Mouse (Mus musculus): ENCODE measurements around the gene Barhl1. TPM values are rescaled to one million over a fixed set of nuclear protein-coding genes. Genes with fewer than 3 reads are reported as not detected.

Gene Barhl1
- polyA plus RNA-seq, 1 experiment from 2014 or later, result 0.06 TPM

DNA sequence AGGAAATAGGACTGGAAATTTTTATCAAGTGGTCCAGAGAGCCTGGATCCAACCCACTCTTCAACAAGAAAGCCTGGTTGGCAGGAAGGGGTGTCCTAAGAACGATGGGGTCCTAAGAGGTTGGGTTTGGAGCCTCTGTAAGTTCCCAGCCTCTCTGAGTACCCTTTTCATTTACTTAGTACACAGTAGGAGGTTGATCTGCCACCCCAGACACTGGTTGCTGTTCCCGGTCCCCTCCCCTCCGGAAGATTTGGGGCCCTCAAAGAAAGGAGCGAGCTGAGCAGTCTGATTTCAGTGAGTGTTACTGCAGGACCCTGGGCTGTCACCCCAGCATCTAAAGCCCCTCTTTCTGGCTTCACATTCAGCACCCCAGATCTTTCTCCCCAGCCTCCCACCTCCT is 2.5 kb upstream of the Barhl1 start:
- H3K27ac ChIP-seq, result no peak overlapping the region
- peaks cover 78% of the 10 kb centered on the region for H3K27me3 ChIP-seq (replicated peaks)
- H3K4me2 ChIP-seq (replicated peaks), result no peak overlapping the region
- no peak for ATAC-seq
- H3K36me3 ChIP-seq, result no peaks in the 10 kb centered on the region
- 2% methylated on average over 4 of the region's 4 CpGs for WGBS
- no peak overlapping the region for H3K4me3 ChIP-seq (replicated peaks)
- H3K4me1 ChIP-seq (replicated peaks), result peaks cover 8% of the 10 kb centered on the region
- H3K9me3 ChIP-seq, result no peaks in the 10 kb centered on the region
- H3K9ac ChIP-seq, result no peak overlapping the region

DNA sequence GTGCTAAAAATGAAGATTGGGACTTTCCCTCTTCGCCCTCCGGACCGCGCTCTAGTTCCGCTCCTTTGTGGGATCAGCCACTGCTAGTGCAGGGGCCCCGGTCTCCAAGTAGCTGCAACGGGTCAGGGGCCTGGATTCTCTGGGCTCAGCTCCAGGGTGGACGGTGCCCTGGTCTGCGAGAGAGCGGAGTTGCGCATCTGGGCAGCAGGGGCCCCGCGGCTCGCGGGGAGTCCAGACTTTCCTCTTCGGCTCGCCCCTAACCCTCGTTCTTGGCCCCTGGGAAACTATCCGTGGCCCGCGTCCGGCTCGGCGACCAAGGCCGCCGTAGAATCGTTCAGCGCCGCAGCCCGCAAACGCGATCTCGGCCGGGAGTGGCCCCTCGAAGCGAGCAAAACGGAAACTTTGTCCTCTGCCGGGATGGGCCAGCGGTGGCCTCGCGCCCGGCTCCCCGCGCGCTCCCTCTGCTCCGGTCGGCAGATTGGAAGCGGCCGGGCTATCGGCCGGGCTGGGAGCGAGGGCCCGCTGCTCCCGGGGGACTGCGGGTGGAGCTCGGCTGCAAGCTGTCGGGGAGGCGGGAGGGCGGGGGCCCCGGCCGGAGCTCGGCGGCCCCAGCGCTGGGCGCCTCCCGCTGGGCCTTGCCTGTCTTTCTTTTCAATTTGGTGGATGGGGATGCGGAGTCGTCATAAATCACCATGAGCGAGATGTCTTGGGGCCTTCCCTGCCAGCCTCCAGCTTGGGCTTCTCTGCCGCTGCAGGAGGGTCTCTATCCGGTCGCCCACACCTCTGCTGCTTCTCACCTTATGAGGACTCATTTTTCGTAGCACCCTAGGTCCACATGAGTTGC is 1.3 kb upstream of the Barhl1 start:
- no peak overlapping the region for H3K27ac ChIP-seq
- H3K9ac ChIP-seq, result no peak overlapping the region
- no peak for ATAC-seq
- H3K27me3 ChIP-seq (replicated peaks), result peaks cover 85% of the 10 kb centered on the region
- under 1% methylated on average over 70 of the region's 73 CpGs for WGBS
- H3K4me3 ChIP-seq (replicated peaks), result peak overlapping the region; percentile 15
- H3K4me1 ChIP-seq (replicated peaks), result peaks cover 8% of the 10 kb centered on the region
- H3K4me2 ChIP-seq (replicated peaks), result peak overlapping the region; percentile 47
- no peaks in the 10 kb centered on the region for H3K9me3 ChIP-seq
- H3K36me3 ChIP-seq, result no peaks in the 10 kb centered on the region

DNA sequence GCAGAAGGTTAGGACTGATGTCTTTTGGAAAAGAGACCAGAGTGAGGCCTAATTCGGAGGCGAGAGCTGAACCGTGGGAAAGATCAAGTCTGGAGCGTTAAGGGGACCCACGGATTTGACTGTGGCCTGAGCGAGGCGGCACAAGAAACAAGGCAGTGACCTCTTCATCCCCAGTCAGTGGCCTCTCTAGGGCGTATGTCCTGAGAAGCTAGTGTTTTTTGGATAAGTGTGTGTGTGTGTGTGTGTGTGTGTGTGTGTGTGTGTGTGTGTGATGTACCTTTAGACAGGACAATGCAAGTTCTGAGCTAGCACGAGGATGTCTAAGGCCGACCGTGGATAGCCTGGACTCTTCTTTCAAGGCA is 669 bp upstream of the Barhl1 start:
- H3K9me3 ChIP-seq, result no peaks in the 10 kb centered on the region
- peaks cover 85% of the 10 kb centered on the region for H3K27me3 ChIP-seq (replicated peaks)
- no peaks in the 10 kb centered on the region for H3K36me3 ChIP-seq
- no peak for ATAC-seq
- 4% methylated on average over 11 of the region's 11 CpGs for WGBS
- no peak overlapping the region for H3K9ac ChIP-seq
- no peak overlapping the region for H3K4me3 ChIP-seq (replicated peaks)
- H3K4me2 ChIP-seq (replicated peaks), result no peak overlapping the region
- H3K4me1 ChIP-seq (replicated peaks), result peaks cover 8% of the 10 kb centered on the region
- H3K27ac ChIP-seq, result no peak overlapping the region

DNA sequence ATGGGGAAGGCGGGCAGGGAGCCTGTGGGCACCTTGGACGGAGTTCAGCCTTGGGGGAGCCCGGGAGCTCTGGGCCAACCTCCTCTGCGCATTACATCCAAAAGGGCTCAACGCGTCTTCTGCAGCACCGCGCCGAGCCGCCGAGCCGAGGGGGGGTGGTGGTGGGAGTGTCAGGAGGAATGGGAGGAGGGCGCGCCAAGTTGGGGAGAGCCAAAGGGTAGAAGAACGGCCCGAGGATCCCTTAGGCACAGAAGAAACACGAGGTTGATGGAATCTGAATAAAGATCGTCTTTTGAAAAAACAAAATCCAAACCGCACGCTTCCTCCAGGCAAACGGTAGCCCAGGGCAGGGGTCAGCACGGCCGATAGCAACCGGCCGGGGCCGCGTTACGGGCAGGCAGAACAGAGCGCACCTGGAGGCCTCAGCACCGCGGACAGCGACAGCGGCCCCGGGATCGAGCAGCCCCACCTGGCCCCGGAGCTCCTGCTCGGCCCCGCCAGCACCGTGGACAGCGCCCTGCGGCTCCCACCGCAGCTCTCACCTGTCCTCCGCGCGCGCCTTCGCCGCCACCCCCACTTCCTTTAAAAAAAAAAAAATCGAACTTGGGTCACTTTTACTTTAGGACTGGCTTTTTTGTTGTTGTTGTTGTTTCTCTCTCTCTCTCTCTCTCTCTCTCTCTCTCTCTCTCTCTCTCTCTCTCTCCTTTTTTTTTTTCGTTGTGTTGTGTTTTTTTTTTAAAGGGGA is 528 bp downstream of the Barhl1 start:
- H3K9me3 ChIP-seq, result no peaks in the 10 kb centered on the region
- peak; percentile 93 for ATAC-seq
- H3K4me3 ChIP-seq (replicated peaks), result no peak overlapping the region
- peaks cover 93% of the 10 kb centered on the region for H3K27me3 ChIP-seq (replicated peaks)
- WGBS, result 2% methylated on average over 50 of the region's 50 CpGs
- H3K36me3 ChIP-seq, result no peaks in the 10 kb centered on the region
- no peak overlapping the region for H3K9ac ChIP-seq
- peaks cover 8% of the 10 kb centered on the region for H3K4me1 ChIP-seq (replicated peaks)
- peak overlapping the region; percentile 24; the same call in 1 of the 2 replicates for H3K4me2 ChIP-seq (replicated peaks)
- no peak overlapping the region for H3K27ac ChIP-seq

DNA sequence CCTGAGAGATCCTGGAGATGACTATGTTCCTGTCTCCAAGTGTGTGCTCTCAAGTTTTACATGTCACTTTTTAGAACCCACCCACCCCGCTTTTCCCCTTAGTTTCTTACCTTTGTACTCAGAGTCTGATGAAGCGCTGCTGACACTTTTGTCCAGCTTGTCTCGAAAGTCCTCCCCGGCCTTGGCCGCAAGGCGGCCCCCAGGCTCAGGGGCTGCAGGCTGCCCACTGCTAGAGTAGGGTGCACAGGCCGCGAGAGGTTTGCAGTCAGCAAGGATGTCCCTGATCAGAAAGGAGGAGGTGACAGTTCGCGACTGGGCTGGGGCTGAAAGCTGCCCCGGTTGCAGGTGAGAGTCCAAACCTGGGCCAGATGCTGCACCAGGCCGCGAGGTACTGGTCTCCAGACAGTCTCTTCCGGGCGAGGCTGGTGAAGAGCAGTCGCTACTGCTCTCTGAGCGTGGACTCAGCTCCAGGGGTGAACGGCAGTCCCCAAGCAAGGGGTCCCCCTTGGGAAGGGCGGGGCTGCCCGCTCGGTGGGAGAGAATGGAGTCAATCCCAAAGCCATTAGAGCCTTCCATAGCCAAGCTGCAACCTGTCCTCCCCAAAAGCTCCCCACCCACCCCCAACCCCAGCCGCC is 1.2 kb downstream of the Barhl1 start:
- no peaks in the 10 kb centered on the region for H3K36me3 ChIP-seq

DNA sequence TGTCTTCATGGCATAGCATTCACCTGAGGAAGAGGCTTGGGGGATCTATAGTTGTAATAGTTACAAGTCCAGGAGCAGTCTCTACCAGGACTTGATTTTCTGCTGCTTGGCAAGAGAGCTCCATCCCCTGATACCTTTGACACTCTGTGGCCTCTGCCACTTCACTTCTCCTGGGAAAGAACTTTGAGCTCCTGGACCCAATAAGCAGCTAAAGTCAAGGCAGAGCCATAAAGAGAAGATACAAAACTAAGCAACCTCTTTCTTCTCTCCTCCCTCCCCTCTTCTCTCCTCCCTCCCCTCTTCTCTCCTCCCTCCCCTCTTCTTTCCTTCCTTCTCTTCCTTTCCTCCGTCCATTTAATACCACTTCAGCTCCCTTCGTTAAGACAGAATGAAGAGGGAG is 2.3 kb downstream of the Barhl1 start:
- 0% methylated on average over 2 of the region's 2 CpGs for WGBS
- Histone ChIP-seq H3K4me2 (replicated peaks) (no peak overlapping the region), H3K9me3 (no peaks in the 10 kb centered on the region), H3K27me3 (replicated peaks) (peaks cover 99% of the 10 kb centered on the region), H3K4me3 (replicated peaks) (no peak overlapping the region), H3K27ac (no peak overlapping the region), H3K36me3 (no peaks in the 10 kb centered on the region), H3K4me1 (replicated peaks) (peaks cover 13% of the 10 kb centered on the region), H3K9ac (no peak overlapping the region)
- ATAC-seq, result no peak

More for the DNA sequence above, 1.2 kb downstream of the Barhl1 start:
- Histone ChIP-seq H3K27me3 (replicated peaks) (peaks cover 96% of the 10 kb centered on the region), H3K4me1 (replicated peaks) (peaks cover 8% of the 10 kb centered on the region), H3K9me3 (no peaks in the 10 kb centered on the region), H3K27ac (no peak overlapping the region), H3K9ac (no peak overlapping the region), H3K4me2 (replicated peaks) (no peak overlapping the region), H3K4me3 (replicated peaks) (no peak overlapping the region)
- no peak for ATAC-seq
- 6% methylated on average over 22 of the region's 22 CpGs for WGBS

DNA sequence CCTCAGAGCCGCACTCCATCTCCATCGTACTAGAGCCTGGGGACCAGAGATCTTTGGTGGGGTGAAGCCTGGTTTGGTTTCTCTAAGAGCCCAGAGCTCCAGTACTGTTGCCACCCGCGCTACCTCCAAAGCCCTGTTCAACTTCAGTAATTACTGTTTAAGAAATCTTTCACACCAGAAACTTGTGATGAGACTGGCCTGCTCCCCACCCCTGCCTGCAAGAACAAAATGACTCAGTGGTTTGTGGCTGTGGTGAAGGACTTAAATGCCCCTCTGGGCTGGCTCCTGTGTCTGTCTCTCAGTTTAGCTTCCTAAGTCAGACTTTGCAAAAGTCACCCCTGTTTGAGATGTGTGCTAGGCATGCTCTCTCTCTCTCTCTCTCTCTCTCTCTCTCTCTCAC is 3.5 kb downstream of the Barhl1 start:
- H3K4me2 ChIP-seq (replicated peaks), result no peak overlapping the region
- H3K27me3 ChIP-seq (replicated peaks), result peaks cover 99% of the 10 kb centered on the region
- no peak overlapping the region for H3K27ac ChIP-seq
- WGBS, result 1% methylated on average over 4 of the region's 4 CpGs
- H3K4me3 ChIP-seq (replicated peaks), result no peak overlapping the region
- no peak overlapping the region for H3K9ac ChIP-seq
- H3K36me3 ChIP-seq, result no peaks in the 10 kb centered on the region
- no peaks in the 10 kb centered on the region for H3K9me3 ChIP-seq
- ATAC-seq, result no peak
- peaks cover 18% of the 10 kb centered on the region for H3K4me1 ChIP-seq (replicated peaks)

DNA sequence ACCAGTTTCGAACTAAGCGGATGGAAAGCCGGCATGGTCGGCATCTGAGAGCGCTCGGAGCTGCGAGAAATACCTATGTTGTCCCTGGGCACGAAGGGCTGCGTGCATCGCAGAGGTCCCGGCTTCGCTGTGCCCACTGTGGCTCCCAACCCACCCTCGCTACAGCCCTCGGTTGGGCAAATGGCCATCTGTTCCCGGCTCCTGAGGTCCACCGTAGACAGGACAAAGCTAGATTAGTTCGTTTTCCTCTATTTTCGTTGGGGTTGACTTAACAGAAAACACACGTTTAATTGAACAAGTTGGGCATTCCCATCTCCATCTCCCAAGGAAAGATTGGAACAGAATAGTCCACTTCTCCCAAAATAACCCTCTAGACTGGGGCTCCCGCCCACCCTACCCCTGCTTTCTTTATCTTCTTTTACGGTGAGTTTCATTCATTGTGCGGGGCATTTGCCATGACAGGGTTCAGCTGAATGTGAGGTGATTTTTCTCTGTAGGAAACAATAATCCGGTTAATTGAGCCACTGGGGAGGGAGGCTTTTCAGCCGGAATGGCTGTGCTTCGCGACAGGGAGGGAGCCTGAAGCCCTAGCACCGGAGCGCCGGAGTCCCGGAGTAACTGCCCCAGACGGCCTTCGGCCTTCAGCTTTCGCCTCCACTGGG is 4.3 kb downstream of the Barhl1 start:
- no peak for ATAC-seq
- no peak overlapping the region for H3K4me3 ChIP-seq (replicated peaks)
- H3K36me3 ChIP-seq, result no peaks in the 10 kb centered on the region
- no peak overlapping the region for H3K9ac ChIP-seq
- peaks cover 98% of the 10 kb centered on the region for H3K27me3 ChIP-seq (replicated peaks)
- no peaks in the 10 kb centered on the region for H3K9me3 ChIP-seq
- H3K27ac ChIP-seq, result no peak overlapping the region
- no peak overlapping the region for H3K4me2 ChIP-seq (replicated peaks)
- H3K4me1 ChIP-seq (replicated peaks), result peaks cover 13% of the 10 kb centered on the region
- WGBS, result 2% methylated on average over 33 of the region's 33 CpGs

DNA sequence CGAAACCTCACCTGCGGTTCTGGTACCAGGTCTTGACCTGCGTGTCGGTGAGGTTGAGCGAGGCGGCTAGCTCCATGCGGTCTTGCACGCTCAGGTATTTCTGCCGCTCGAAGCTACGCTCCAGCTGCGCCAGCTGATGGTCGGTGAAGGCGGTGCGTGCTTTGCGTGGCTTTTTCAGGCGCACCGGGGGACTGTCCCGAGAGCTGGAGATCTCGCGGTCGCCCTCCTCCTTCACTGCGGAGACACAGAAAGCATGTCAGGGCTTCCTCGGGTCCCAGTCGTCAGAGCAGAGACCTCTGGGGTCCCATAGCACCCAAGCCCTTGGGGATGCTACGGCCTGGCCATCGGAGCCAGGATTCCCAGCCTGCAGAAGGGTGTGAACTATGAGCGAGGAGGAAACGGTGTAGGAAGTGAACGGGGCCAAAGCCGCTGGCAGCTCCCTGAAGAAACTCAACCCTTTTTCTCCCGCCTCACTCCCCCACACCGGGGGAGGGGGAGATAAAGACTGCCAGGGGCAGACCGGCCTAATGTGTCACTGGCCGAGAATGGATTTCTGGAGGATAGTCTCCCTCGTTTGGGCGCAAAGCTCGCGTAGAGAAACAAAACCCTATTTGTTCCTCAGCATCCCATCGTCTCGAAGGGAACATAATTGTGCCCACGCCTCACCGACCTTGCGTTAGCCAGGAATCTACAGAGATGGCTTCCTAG is 5.0 kb downstream of the Barhl1 start:
- whole genome bisulfite sequencing, result 1% methylated on average over 44 of the region's 44 CpGs
- H3K36me3 ChIP-seq, result no peaks in the 10 kb centered on the region
- no peaks in the 10 kb centered on the region for H3K9me3 ChIP-seq
- no peak overlapping the region for H3K27ac ChIP-seq
- H3K4me1 ChIP-seq (replicated peaks), result peaks cover 13% of the 10 kb centered on the region
- no peak overlapping the region for H3K9ac ChIP-seq
- H3K4me2 ChIP-seq (replicated peaks), result no peak overlapping the region
- ATAC-seq, result no peak
- no peak overlapping the region for H3K4me3 ChIP-seq (replicated peaks)
- peaks cover 97% of the 10 kb centered on the region for H3K27me3 ChIP-seq (replicated peaks)

DNA sequence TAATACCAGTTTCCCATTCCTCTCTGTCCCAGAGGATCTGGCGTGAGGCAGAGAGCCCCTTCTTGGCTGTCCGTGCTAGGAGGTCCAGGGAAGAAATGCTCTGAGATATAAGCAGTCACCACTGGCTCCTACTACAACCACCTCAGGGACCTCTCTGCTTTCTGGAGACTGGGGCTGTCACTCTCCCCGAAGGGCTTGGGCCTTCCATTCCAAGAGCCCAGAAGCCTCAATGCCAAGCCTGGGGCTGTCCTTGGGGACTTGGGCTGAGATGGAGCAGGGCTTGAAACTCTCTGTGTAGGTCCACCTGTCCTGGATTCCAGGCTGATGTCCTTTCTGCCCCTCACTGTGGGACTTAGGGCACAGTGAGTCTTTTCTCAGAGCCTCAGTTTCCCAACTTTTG is 5.6 kb downstream of the Barhl1 start:
- no peak for ATAC-seq
- no peak overlapping the region for H3K27ac ChIP-seq

DNA sequence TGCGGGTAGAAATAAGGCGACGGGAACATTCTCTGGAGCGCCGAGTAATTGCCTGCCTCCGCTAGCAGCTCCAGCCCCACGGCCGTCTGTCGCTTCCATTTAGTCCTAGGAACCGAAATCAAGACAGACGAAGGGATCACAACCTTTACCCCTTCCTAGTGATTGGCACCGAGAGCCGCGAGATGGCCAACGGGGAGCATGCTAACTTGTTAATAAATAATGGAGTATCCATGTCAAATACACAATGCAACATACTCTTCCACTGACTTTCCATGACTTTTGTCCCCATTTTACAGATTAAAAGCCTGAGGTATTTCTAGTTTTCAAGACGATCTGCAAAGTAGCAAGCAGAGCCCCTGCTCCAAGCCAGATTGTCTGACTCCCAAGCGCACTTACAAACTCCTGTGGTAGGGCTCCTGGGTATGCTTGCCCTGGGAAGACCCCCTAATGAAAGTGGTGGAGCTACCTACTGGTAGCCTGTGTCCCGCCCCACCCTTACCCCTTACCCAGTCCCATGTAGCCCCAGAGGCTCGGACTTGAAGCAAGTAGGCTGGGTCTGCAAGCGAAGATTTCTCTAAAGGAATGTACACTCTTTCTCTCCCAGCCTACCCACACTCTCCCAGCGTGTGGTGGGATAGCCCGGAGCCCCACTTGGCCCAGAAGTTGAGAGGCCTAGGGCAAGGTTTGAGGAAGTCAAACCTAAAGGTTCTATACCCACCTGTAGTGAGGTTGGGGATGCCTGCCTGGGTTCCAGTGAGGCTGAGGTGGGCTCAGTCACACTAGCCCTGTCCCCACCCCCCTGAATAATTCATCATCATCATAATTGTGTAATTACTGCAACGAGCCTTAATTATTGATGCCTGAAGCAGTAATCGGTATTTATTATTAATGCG is 6.4 kb downstream of the Barhl1 start:
- 10% methylated on average over 25 of the region's 25 CpGs for WGBS
- Histone ChIP-seq H3K9ac (no peak overlapping the region), H3K4me3 (replicated peaks) (no peak overlapping the region), H3K27ac (no peak overlapping the region), H3K36me3 (no peaks in the 10 kb centered on the region), H3K9me3 (no peaks in the 10 kb centered on the region), H3K4me2 (replicated peaks) (no peak overlapping the region), H3K27me3 (replicated peaks) (peaks cover 84% of the 10 kb centered on the region), H3K4me1 (replicated peaks) (peaks cover 13% of the 10 kb centered on the region)
- ATAC-seq, result no peak

More for the DNA sequence above, 5.6 kb downstream of the Barhl1 start:
- Histone ChIP-seq H3K9ac (no peak overlapping the region), H3K36me3 (no peaks in the 10 kb centered on the region), H3K4me1 (replicated peaks) (peaks cover 13% of the 10 kb centered on the region), H3K4me2 (replicated peaks) (no peak overlapping the region), H3K4me3 (replicated peaks) (no peak overlapping the region), H3K9me3 (no peaks in the 10 kb centered on the region), H3K27me3 (replicated peaks) (peaks cover 92% of the 10 kb centered on the region)
- WGBS, result 15% methylated on average over 3 of the region's 3 CpGs
